Mouse (Mus musculus) ES-Bruce4 (cell line): ENCODE measurements around the gene Ispd. TPM values are rescaled to one million over a fixed set of nuclear protein-coding genes. Genes with fewer than 3 reads are reported as not detected.

Experiments
- H3K27ac ChIP-seq: 2 replicates; pipeline ENCODE4 v1.5.1; 2012; ENCODE audit warnings: low read length, inconsistent platforms; ENCODE audit not compliant: insufficient read depth
- H3K27me3 ChIP-seq: 2 replicates; pipeline ENCODE4 v1.6.1; 2012; ENCODE audit warnings: mild to moderate bottlenecking, low read length, inconsistent platforms; ENCODE audit not compliant: control insufficient read depth, poor library complexity, insufficient read depth, severe bottlenecking
- H3K36me3 ChIP-seq: 2 replicates; pipeline ENCODE4 v1.6.1; 2012; ENCODE audit warnings: inconsistent platforms, mild to moderate bottlenecking, low read length, moderate library complexity; ENCODE audit not compliant: control insufficient read depth, poor library complexity, insufficient read depth, severe bottlenecking
- H3K4me1 ChIP-seq: one replicate; pipeline ENCODE4 v1.8.1; 2011; ENCODE audit warnings: low read length; ENCODE audit not compliant: control insufficient read depth, insufficient read depth
- H3K4me3 ChIP-seq: 2 replicates; pipeline ENCODE4 v1.5.1; 2011; ENCODE audit warnings: low read depth, mild to moderate bottlenecking, low read length
- H3K9ac ChIP-seq: 2 replicates; pipeline ENCODE4 v1.6.1; 2012; ENCODE audit warnings: low read depth, mild to moderate bottlenecking, inconsistent platforms; ENCODE audit not compliant: poor library complexity, severe bottlenecking
- H3K9me3 ChIP-seq: replicated peaks from 2 replicates; pipeline ENCODE4 v1.6.1; 2012; ENCODE audit warnings: mild to moderate bottlenecking, low read length, inconsistent platforms; ENCODE audit not compliant: control insufficient read depth, poor library complexity, insufficient read depth, severe bottlenecking
- CTCF ChIP-seq: IDR thresholded peaks from one replicate; pipeline ENCODE4 v1.8.1; 2011; ENCODE audit warnings: low read depth, low read length
- EP300 ChIP-seq: IDR thresholded peaks from 2 replicates; pipeline ENCODE4 v1.6.1; 2011; ENCODE audit warnings: low read depth, low read length; ENCODE audit not compliant: insufficient read depth
- POLR2A ChIP-seq: IDR thresholded peaks from one replicate; pipeline ENCODE4 v1.8.1; 2011; ENCODE audit warnings: low read length; ENCODE audit not compliant: insufficient read depth
- polyA plus RNA-seq: library from polyadenylated mRNA; stranded (reverse); fragments of >200 nt; gene quantifications from 2 replicates; pipeline ENCODE4 v1.2.4, GENCODE M21; 2011; ENCODE audit warnings: low read depth; ENCODE audit not compliant: missing spikeins, insufficient read depth, insufficient read length

Ispd gene
- polyA plus RNA-seq, 1 experiment: 1.2 TPM

DNA sequence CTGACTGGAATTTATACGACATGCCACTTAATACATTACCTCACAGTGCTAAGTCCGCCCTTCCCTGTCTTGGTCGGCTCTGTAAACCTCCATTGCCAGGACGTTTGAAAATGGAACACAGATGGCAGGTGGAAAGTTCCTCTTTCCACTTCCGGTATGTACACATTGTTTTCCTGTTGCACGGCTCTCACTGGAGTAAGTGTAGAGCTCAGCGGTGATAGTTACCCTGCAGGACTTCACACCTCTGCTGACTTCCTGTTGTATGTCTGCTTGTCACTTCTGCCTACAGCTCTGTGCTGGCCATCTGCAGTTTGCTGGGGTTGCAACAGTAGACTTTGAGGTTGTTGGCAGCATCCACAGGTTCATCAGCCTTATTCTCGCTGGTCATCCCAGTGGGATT lies 58.1 kb downstream of the Ispd start:
- Histone ChIP-seq H3K36me3 (no peaks in the 10 kb centered on the region), H3K4me3 (no peak overlapping the region), H3K9ac (no peak overlapping the region), H3K27ac (no peak overlapping the region), H3K27me3 (no peaks in the 10 kb centered on the region), H3K4me1 (no peaks in the 10 kb centered on the region), H3K9me3 (no peaks in the 10 kb centered on the region; the same call in 1 of the 2 replicates)
- TF ChIP-seq POLR2A (no peak), CTCF (no peak), EP300 (no peak)

DNA sequence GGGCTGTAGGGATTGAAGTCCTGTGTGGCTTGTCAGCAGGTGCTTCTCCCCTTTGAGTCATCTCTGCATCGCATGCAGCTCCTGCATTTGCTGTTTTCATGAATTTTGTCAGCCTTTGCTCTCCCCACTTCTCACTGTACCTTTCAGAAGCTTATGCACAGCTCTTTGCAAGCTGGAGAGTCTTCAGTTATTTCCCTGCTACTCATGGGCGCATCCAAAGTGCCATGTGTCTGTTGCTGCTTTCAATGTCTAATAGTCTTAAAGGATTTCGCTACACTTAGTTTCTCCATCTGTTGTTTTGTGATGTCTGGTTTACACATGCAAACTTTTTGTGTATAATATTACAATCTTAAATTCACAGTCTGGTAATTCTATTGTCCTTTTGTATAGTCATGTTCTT lies 74.8 kb downstream of the Ispd start:
- H3K9ac ChIP-seq: no peak overlapping the region
- H3K4me3 ChIP-seq: no peak overlapping the region
- H3K36me3 ChIP-seq: no peaks in the 10 kb centered on the region
- no peaks in the 10 kb centered on the region for H3K4me1 ChIP-seq
- H3K27ac ChIP-seq: no peak overlapping the region
- H3K27me3 ChIP-seq: no peaks in the 10 kb centered on the region
- TF ChIP-seq CTCF (no peak), POLR2A (no peak), EP300 (no peak)
- no peaks in the 10 kb centered on the region for H3K9me3 ChIP-seq

DNA sequence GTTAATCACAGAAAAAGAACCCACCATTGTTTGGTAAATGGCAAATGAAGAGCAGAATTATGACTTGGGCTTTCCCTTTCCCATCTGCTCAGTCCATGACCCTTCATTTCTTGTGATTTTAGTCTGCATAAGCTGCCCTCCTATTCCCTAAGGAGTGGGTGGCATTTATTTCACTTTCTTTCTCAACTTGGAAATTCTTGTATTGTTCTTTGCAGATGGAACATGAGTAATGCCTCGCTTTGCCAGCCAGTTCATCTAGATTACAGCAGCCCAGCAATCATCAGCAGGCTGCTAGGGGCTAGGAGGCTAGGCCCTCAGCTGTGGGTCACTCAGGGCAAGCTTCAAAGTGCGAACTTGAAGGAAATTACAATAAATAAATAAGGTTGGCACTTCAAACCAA lies 76.5 kb downstream of the Ispd start:
- no peak overlapping the region for H3K27ac ChIP-seq
- H3K4me3 ChIP-seq: no peak overlapping the region
- TF ChIP-seq EP300 (no peak), CTCF (no peak), POLR2A (no peak)

DNA sequence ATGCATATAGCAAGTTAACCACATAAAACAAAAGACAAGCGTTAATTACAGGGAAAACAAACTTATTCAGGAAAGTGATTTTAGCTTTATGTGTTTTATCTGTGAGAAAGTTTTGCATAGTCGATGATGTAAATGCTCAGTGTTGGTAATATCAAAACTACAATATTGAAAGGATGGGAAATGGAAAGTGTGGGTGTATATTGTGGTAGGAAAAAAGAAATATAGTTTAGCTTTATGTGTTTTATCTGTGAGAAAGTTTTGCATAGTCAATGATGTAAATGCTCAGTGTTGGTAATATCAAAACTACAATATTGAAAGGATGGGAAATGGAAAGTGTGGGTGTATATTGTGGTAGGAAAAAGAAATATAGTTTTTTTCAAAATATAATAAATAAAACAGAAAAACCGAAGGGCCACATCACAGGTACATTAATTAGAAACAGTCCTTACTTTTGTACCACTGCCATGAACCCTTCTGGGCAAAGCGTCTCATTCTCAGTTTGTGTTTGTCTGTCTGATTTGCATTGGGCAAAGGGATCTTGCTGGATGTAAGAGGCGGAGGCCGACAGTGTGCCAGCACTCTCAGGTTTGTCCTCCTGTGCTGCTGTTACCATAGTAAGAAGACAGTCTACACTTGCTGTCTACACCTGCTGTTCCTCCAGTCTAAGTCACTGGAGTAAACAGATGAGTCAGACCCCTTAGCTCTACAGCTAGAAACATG lies 87.2 kb downstream of the Ispd start:
- Histone ChIP-seq H3K9ac (no peak overlapping the region), H3K9me3 (no peaks in the 10 kb centered on the region), H3K4me1 (no peaks in the 10 kb centered on the region), H3K36me3 (no peaks in the 10 kb centered on the region), H3K4me3 (no peak overlapping the region), H3K27ac (no peak overlapping the region), H3K27me3 (no peaks in the 10 kb centered on the region)
- no peak for TF ChIP-seq POLR2A
- no peak for TF ChIP-seq EP300
- no peak for TF ChIP-seq CTCF

More for the DNA sequence above, 76.5 kb downstream of the Ispd start:
- no peak overlapping the region for H3K9ac ChIP-seq
- no peaks in the 10 kb centered on the region for H3K36me3 ChIP-seq
- H3K9me3 ChIP-seq: no peaks in the 10 kb centered on the region
- H3K4me1 ChIP-seq: no peaks in the 10 kb centered on the region
- no peaks in the 10 kb centered on the region for H3K27me3 ChIP-seq

DNA sequence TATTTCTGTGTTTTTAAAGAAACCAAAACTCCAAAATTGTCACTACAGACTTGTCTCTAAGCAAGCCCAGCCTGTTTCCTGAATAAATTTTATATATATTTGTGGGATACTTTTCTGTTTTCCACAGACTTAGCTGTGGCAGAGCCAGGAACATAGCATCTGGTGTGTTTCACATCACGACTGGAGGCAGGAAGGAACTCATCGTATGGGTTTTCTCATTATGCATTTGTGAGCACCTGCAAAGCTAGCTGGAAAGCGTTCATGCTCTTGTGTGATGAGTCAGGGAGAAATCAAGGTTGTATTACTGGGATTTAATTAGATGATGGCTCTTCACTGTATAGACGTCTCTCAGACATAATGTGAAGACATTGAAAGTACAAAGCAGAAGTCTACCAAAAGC lies 90.2 kb downstream of the Ispd start:
- no peak overlapping the region for H3K9ac ChIP-seq
- TF ChIP-seq EP300: no peak
- no peak for TF ChIP-seq POLR2A
- no peak for TF ChIP-seq CTCF
- no peak overlapping the region for H3K4me3 ChIP-seq
- no peak overlapping the region for H3K27ac ChIP-seq
- H3K4me1 ChIP-seq: no peaks in the 10 kb centered on the region
- no peaks in the 10 kb centered on the region for H3K36me3 ChIP-seq
- no peaks in the 10 kb centered on the region for H3K27me3 ChIP-seq
- H3K9me3 ChIP-seq: no peaks in the 10 kb centered on the region

DNA sequence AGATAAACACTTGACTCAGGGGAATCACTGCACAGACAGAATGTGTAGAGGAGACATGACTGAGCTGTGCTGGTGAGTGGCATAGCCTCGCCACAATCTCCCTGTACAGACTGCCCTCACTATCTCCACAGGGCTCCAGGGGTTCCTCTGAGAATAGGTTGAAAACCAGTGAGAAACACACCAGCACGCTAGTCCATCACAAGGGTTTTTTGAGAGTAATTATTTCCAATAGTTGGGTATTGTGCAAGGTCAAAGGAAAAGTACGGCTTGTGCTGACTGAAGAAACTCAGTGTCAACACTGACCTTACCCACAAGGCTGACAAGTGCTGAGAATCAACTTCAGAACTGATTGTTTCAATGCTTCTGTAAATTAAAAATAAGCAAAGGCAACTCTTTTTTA lies 92.9 kb downstream of the Ispd start:
- Histone ChIP-seq H3K4me3 (no peak overlapping the region), H3K9me3 (no peaks in the 10 kb centered on the region), H3K4me1 (no peaks in the 10 kb centered on the region), H3K36me3 (no peaks in the 10 kb centered on the region), H3K27ac (no peak overlapping the region), H3K27me3 (no peaks in the 10 kb centered on the region), H3K9ac (no peak overlapping the region)
- TF ChIP-seq CTCF (no peak), EP300 (no peak), POLR2A (no peak)
